Mouse (Mus musculus): ENCODE results near the gene RPS10-NUDT3. TPM values are rescaled to one million over a fixed set of nuclear protein-coding genes. Genes with fewer than 3 reads are reported as not detected.

Gene RPS10-NUDT3
- polyA plus RNA-seq, 1 experiment from 2014 or later: not detected

DNA sequence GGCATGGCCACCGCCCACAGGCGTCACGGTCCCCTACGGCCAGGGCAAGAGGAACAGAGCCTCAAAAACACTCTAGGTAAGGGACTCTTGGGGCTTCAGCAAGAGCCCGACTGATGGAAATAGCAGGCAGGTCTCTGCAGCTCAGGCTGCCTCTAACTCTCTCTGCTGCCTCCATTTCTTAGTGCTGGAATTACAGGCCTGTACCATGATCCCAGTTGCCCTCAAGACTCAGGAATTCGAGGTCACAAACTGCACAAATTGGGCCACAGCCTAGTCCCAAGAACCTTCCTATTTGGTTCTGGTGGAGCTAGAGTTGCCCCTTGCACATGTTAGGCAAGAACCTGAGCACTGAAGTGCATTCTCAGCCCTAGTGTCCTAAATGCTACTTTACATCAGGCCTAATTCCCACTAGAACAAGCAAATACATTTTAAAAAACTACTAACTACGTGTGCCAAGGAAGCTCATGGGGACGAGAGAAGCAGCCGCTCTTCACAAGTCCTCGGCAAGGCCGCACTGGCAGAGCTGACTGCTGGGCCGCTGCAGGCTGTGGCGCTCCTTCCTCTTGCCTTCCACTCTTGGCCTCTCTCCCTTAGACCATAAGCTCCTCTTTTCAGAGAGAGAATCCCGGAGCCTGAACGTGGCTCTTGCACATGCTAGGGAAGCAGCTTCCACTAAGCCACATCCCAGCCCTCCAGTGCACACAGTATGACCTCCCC lies 39.2 kb downstream of the RPS10-NUDT3 start:
- no peak overlapping the region for H3K27ac ChIP-seq (ENCODE audit: low read length)
- WGBS: 86% methylated on average over 15 of the region's 15 CpGs
- no peaks in the 10 kb centered on the region for H3K9me3 ChIP-seq (ENCODE audit: control insufficient read depth, low read depth, low read length)
- no peaks in the 10 kb centered on the region for H3K4me1 ChIP-seq (ENCODE audit: control insufficient read depth, insufficient read depth, low read length)
- no peak for ATAC-seq (ENCODE audit: insufficient number of reproducible peaks, insufficient read depth, low FRiP score, low read depth)
- no peak overlapping the region for H3K4me3 ChIP-seq (ENCODE audit: low read depth, low read length)
- H3K36me3 ChIP-seq (ENCODE audit: control insufficient read depth, insufficient read depth, low read length): peaks cover 45% of the 10 kb centered on the region
- no peak overlapping the region for H3K9ac ChIP-seq (replicated peaks; ENCODE audit: low read depth, low read length)
- H3K27me3 ChIP-seq (ENCODE audit: control insufficient read depth, insufficient read depth, low read length): no peaks in the 10 kb centered on the region
- H3K4me2 ChIP-seq (replicated peaks; ENCODE audit: low read depth, low read length): no peak overlapping the region

DNA sequence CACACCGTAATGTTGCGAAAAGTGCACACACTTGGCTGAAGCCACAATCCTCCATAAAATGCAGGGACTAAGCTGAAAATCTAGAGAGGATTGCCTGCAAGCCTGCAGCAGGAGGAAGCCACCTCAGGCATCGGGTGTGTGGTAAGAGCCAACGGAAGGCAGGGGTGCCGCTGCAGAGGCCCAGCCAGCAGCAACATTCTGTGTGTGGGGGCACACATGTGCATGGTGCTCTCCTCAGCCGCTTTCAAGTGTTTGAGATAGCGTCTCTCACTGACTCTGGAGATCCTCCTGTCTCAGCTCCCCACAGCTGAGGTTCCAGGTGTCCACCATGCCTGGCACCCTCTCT lies 42.5 kb downstream of the RPS10-NUDT3 start:
- Histone ChIP-seq H3K36me3 (ENCODE audit: control insufficient read depth, insufficient read depth, low read length) (peaks cover 57% of the 10 kb centered on the region), H3K27me3 (ENCODE audit: control insufficient read depth, insufficient read depth, low read length) (no peaks in the 10 kb centered on the region)
- WGBS: 98% methylated on average over 7 of the region's 7 CpGs

DNA sequence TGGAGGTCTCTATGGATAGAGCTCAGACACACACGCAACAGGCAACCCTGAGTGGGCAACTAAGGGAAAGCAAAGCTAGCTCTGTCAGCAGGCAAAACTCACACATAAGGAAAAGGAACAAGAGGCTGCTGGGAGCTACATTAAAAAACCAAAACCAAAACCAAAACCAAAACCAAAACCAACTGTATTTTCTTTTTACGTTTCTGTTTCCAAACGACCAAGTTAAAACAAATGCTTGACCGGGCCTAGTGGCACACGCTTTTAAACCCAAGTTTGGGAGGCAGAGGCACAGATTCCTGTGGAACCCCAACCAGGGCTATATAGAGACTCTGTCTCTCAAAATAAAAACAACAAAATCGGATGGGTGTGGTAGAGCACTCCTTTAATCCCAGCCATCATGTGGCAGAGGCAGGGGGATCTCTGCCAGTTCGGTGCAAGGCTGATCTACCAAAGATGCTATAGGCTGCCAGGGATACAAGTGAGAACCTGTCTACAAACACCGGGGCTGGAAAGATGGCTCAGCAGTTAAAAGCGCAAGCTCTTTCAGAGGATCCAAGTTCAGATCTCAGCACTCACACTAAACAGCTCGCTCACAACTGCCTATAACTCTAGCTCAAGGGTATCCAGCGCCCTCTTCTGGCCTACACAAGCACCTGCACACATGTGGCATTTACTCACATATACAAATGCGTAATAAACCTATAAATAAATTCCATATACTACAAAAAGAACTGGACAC lies 43.0 kb downstream of the RPS10-NUDT3 start:
- no peak for ATAC-seq (ENCODE audit: insufficient number of reproducible peaks, insufficient read depth, low FRiP score, low read depth)
- Histone ChIP-seq H3K9me3 (ENCODE audit: control insufficient read depth, low read depth, low read length) (no peaks in the 10 kb centered on the region), H3K27me3 (ENCODE audit: control insufficient read depth, insufficient read depth, low read length) (no peaks in the 10 kb centered on the region), H3K9ac (replicated peaks; ENCODE audit: low read depth, low read length) (no peak overlapping the region), H3K4me1 (ENCODE audit: control insufficient read depth, insufficient read depth, low read length) (no peaks in the 10 kb centered on the region), H3K27ac (ENCODE audit: low read length) (no peak overlapping the region), H3K36me3 (ENCODE audit: control insufficient read depth, insufficient read depth, low read length) (peaks cover 57% of the 10 kb centered on the region), H3K4me2 (replicated peaks; ENCODE audit: low read depth, low read length) (no peak overlapping the region), H3K4me3 (ENCODE audit: low read depth, low read length) (no peak overlapping the region)
- WGBS: 90% methylated on average over 12 of the region's 12 CpGs

More for the DNA sequence above, 42.5 kb downstream of the RPS10-NUDT3 start:
- Histone ChIP-seq H3K4me2 (replicated peaks; ENCODE audit: low read depth, low read length) (no peak overlapping the region), H3K9me3 (ENCODE audit: control insufficient read depth, low read depth, low read length) (no peaks in the 10 kb centered on the region), H3K27ac (ENCODE audit: low read length) (no peak overlapping the region), H3K4me3 (ENCODE audit: low read depth, low read length) (no peak overlapping the region), H3K9ac (replicated peaks; ENCODE audit: low read depth, low read length) (no peak overlapping the region), H3K4me1 (ENCODE audit: control insufficient read depth, insufficient read depth, low read length) (no peaks in the 10 kb centered on the region)
- no peak for ATAC-seq (ENCODE audit: insufficient number of reproducible peaks, insufficient read depth, low FRiP score, low read depth)

DNA sequence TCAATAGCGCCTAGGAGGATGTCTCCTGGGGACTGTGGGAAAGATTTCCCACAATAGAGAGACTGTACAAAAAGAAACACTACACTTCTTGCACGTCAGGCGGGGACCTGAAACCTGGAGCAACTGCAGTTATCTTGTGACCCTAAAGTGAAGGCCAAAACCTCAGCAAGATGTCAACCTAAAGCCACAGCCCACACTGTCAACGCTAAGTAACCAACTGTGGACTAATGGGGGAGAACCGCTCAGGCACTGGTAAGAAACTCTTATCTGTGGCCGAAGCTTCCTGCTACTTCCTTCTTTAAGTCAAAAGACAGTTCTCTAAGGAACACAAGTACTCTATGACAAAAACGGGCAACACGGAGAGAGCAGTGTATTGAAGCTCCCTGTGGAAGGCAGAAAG lies 46.8 kb downstream of the RPS10-NUDT3 start:
- ATAC-seq (ENCODE audit: insufficient number of reproducible peaks, insufficient read depth, low FRiP score, low read depth): no peak
- 81% methylated on average over 8 of the region's 8 CpGs for WGBS
- no peaks in the 10 kb centered on the region for H3K9me3 ChIP-seq (ENCODE audit: control insufficient read depth, low read depth, low read length)
- H3K9ac ChIP-seq (replicated peaks; ENCODE audit: low read depth, low read length): no peak overlapping the region
- H3K4me3 ChIP-seq (ENCODE audit: low read depth, low read length): no peak overlapping the region
- H3K27ac ChIP-seq (ENCODE audit: low read length): no peak overlapping the region
- H3K27me3 ChIP-seq (ENCODE audit: control insufficient read depth, insufficient read depth, low read length): no peaks in the 10 kb centered on the region
- H3K4me1 ChIP-seq (ENCODE audit: control insufficient read depth, insufficient read depth, low read length): no peaks in the 10 kb centered on the region
- H3K4me2 ChIP-seq (replicated peaks; ENCODE audit: low read depth, low read length): no peak overlapping the region
- peaks cover 35% of the 10 kb centered on the region for H3K36me3 ChIP-seq (ENCODE audit: control insufficient read depth, insufficient read depth, low read length)

DNA sequence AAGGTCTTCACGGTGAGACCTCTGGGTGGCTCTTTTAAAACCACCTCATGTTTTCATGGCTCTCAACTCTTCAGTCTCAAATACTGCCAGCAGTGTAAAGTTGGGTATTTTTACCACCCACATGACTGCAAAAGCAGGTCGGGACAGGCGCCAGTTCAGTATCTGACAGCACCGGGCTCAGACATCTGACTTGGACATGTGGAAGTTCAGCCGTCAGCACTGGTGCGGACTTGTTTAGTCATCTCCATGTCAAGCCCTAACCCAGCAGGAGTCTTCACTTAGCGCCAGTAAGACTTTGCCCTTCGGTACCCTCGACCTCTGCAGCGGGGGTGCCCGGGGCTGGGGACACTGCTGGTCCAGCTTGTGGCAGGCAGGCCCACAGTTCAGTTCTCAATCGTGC lies 47.8 kb downstream of the RPS10-NUDT3 start:
- Histone ChIP-seq H3K4me3 (ENCODE audit: low read depth, low read length) (no peak overlapping the region), H3K4me1 (ENCODE audit: control insufficient read depth, insufficient read depth, low read length) (no peaks in the 10 kb centered on the region), H3K4me2 (replicated peaks; ENCODE audit: low read depth, low read length) (no peak overlapping the region), H3K27ac (ENCODE audit: low read length) (no peak overlapping the region), H3K36me3 (ENCODE audit: control insufficient read depth, insufficient read depth, low read length) (peaks cover 33% of the 10 kb centered on the region), H3K9me3 (ENCODE audit: control insufficient read depth, low read depth, low read length) (no peaks in the 10 kb centered on the region), H3K27me3 (ENCODE audit: control insufficient read depth, insufficient read depth, low read length) (no peaks in the 10 kb centered on the region), H3K9ac (replicated peaks; ENCODE audit: low read depth, low read length) (no peak overlapping the region)
- 81% methylated on average over 12 of the region's 12 CpGs for WGBS
- ATAC-seq (ENCODE audit: insufficient number of reproducible peaks, insufficient read depth, low FRiP score, low read depth): no peak

DNA sequence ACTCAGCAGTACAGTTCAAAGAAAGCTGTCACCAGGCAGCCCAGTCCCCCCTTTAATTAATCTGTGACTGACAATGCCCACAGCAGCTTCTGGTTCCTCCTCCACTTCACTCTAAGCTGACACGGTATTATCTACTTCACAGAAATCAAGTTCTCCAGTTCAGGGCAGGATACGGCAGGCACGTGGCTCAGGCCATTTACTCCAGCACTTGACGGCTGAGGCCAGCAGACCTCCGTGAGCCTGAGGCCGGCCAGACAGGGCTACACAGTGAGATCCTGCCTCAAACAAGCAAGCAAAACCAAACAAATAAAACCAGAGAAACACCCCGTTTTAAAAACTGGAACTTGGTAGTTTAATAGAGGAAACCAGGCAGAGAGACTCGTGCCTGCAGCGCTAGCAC lies 48.4 kb downstream of the RPS10-NUDT3 start:
- no peak overlapping the region for H3K9ac ChIP-seq (replicated peaks; ENCODE audit: low read depth, low read length)
- WGBS: 65% methylated on average over 9 of the region's 9 CpGs
- no peak for ATAC-seq (ENCODE audit: insufficient number of reproducible peaks, insufficient read depth, low FRiP score, low read depth)
- no peak overlapping the region for H3K4me3 ChIP-seq (ENCODE audit: low read depth, low read length)
- peaks cover 35% of the 10 kb centered on the region for H3K36me3 ChIP-seq (ENCODE audit: control insufficient read depth, insufficient read depth, low read length)
- no peak overlapping the region for H3K27ac ChIP-seq (ENCODE audit: low read length)
- H3K4me2 ChIP-seq (replicated peaks; ENCODE audit: low read depth, low read length): no peak overlapping the region
- H3K9me3 ChIP-seq (ENCODE audit: control insufficient read depth, low read depth, low read length): no peaks in the 10 kb centered on the region
- H3K4me1 ChIP-seq (ENCODE audit: control insufficient read depth, insufficient read depth, low read length): no peaks in the 10 kb centered on the region
- H3K27me3 ChIP-seq (ENCODE audit: control insufficient read depth, insufficient read depth, low read length): no peaks in the 10 kb centered on the region

DNA sequence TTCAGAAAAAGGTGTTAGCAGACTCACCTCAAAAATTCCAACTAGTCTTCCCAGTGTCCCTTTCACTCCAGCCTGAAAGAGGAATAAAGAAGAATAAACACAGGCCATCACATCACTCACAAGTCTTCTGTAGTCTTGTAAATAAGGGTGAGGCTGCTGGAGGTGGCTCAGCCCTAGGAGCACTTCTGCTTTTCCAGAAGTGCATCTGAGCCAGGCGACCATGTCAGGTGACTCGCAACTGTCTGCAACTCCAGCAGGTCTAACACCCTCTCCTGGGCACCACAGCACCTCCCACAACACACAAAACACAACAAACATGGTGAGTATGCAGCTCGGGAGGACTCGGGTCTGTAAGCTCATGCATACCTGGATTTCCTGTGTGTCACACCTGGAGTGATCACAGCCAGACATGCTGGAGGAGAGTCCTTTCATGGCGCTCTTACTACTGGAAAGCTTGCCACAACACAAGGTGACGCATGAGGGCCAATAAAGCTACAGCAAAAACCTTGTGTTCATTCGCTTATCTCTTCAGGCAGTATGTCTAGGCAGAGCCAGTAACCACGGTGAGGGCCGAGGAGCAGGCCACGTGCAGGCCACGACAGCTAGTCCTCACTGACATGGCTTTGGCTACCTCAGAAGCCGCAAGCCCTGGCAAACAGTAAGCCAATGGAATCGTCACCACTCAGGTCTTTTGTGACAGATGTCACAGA lies 51.7 kb downstream of the RPS10-NUDT3 start:
- Histone ChIP-seq H3K9me3 (ENCODE audit: control insufficient read depth, low read depth, low read length) (no peaks in the 10 kb centered on the region), H3K9ac (replicated peaks; ENCODE audit: low read depth, low read length) (no peak overlapping the region), H3K36me3 (ENCODE audit: control insufficient read depth, insufficient read depth, low read length) (peaks cover 51% of the 10 kb centered on the region), H3K4me1 (ENCODE audit: control insufficient read depth, insufficient read depth, low read length) (no peaks in the 10 kb centered on the region), H3K4me3 (ENCODE audit: low read depth, low read length) (no peak overlapping the region), H3K27me3 (ENCODE audit: control insufficient read depth, insufficient read depth, low read length) (no peaks in the 10 kb centered on the region), H3K4me2 (replicated peaks; ENCODE audit: low read depth, low read length) (no peak overlapping the region), H3K27ac (ENCODE audit: low read length) (no peak overlapping the region)
- no peak for ATAC-seq (ENCODE audit: insufficient number of reproducible peaks, insufficient read depth, low FRiP score, low read depth)
- WGBS: 85% methylated on average over 13 of the region's 13 CpGs

DNA sequence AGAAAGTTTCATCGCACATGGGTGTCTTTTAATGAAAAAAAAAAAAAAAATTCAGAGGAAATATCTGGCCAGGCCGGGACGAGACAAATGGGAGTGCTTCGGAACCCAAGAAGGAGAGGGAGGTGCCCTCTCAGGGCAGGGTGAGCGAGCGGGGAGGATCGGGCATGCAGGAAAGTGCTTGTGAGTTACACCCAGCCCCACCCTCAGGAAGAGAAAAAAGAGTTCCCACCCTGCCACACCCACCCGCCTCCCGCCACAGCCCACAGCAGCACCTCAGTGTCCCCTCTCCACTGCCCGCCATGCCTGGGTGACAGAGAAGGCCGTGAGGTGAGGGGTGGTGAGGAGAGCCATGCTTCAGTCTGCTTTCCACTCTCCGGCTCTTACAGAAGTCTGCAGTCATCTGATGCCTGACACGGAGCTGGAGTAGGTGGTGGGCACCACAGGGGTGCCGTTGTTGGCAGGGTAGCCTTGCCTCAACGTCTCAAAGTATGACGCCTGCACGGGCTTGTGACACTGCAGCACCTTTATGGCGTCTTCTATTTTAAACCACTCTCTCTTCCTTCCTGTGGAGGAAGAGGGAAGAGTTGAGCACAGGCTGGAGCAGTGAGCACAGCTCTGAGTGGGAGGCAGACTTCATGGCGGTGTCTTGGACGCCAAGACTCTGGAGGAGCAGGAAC lies 54.5 kb downstream of the RPS10-NUDT3 start:
- H3K4me2 ChIP-seq (replicated peaks; ENCODE audit: low read depth, low read length): no peak overlapping the region
- H3K27me3 ChIP-seq (ENCODE audit: control insufficient read depth, insufficient read depth, low read length): no peaks in the 10 kb centered on the region
- no peak for ATAC-seq (ENCODE audit: insufficient number of reproducible peaks, insufficient read depth, low FRiP score, low read depth)
- H3K4me3 ChIP-seq (ENCODE audit: low read depth, low read length): no peak overlapping the region
- H3K36me3 ChIP-seq (ENCODE audit: control insufficient read depth, insufficient read depth, low read length): peaks cover 58% of the 10 kb centered on the region
- H3K9ac ChIP-seq (replicated peaks; ENCODE audit: low read depth, low read length): no peak overlapping the region
- H3K4me1 ChIP-seq (ENCODE audit: control insufficient read depth, insufficient read depth, low read length): no peaks in the 10 kb centered on the region
- WGBS: 85% methylated on average over 18 of the region's 20 CpGs
- no peak overlapping the region for H3K27ac ChIP-seq (ENCODE audit: low read length)
- no peaks in the 10 kb centered on the region for H3K9me3 ChIP-seq (ENCODE audit: control insufficient read depth, low read depth, low read length)
